Mouse (Mus musculus) midbrain, embryonic 11.5 days (tissue): ENCODE measurements at regions not wholly inside any gene's neighbourhood (a gene's known extent, or its start where the extent isn't known, plus 50 kb on each side); places are given as distances from the start of the nearest gene placed in this dataset.

Experiments
- ATAC-seq: fragments of 200-750 bp; cut with Nextera tagmentation; 2 replicates; pipeline ENCODE4 v1.8.0; 2017; ENCODE audit warnings: moderate TSS enrichment, moderate library complexity; ENCODE audit not compliant: low FRiP score
- DNase-seq: peaks from one replicate; pipeline ENCODE4 v3.0.0; 2015; ENCODE audit warnings: low spot score; ENCODE audit errors: missing footprints
- H3K27ac ChIP-seq: fragments of 300-500 bp; sonication (generic); 2 replicates; pipeline ENCODE4 v1.5.1; 2014; ENCODE audit warnings: low read depth, low read length
- H3K27me3 ChIP-seq: fragments of 300-500 bp; sonication (generic); 2 replicates; pipeline ENCODE4 v1.6.1; 2014; ENCODE audit warnings: mild to moderate bottlenecking, low read length, moderate library complexity, mixed read lengths; ENCODE audit not compliant: control insufficient read depth, insufficient read depth
- H3K36me3 ChIP-seq: fragments of 300-500 bp; sonication (generic); 2 replicates; pipeline ENCODE4 v1.6.1; 2014; ENCODE audit warnings: mild to moderate bottlenecking, low read length, moderate library complexity, mixed read lengths; ENCODE audit not compliant: control insufficient read depth, insufficient read depth
- H3K4me1 ChIP-seq: fragments of 300-500 bp; sonication (generic); 2 replicates; pipeline ENCODE4 v1.6.1; 2014; ENCODE audit warnings: low read length; ENCODE audit not compliant: control insufficient read depth, insufficient read depth
- H3K4me2 ChIP-seq: fragments of 300-500 bp; sonication (generic); 2 replicates; pipeline ENCODE4 v1.6.1; 2014; ENCODE audit warnings: mild to moderate bottlenecking, moderate library complexity
- H3K4me3 ChIP-seq: fragments of 300-500 bp; sonication (generic); 2 replicates; pipeline ENCODE4 v1.5.1; 2014; ENCODE audit warnings: low read depth, low read length
- H3K9ac ChIP-seq: fragments of 300-500 bp; sonication (generic); 2 replicates; pipeline ENCODE4 v1.6.1; 2014; ENCODE audit warnings: low read length
- H3K9me3 ChIP-seq: fragments of 300-500 bp; sonication (generic); 2 replicates; pipeline ENCODE4 v1.6.1; 2016; ENCODE audit warnings: low read length; ENCODE audit not compliant: control insufficient read depth
- WGBS: fragments of 180-500 bp; shearing (Covaris S2); extraction: QIAGEN DNeasy Blood & Tissue Kit; methylation state at CpG from one replicate; pipeline ENCODE4 v1.1.7; 2014; 5-methylcytosine and 5-hydroxymethylcytosine counted together

- no peak overlapping the region for H3K27ac ChIP-seq
- DNase-seq, result no peak
- no peaks in the 10 kb centered on the region for H3K4me1 ChIP-seq
- no peak overlapping the region for H3K4me2 ChIP-seq
- H3K36me3 ChIP-seq, result no peaks in the 10 kb centered on the region
- H3K9ac ChIP-seq, result no peak overlapping the region
- no peaks in the 10 kb centered on the region for H3K9me3 ChIP-seq
- H3K27me3 ChIP-seq, result no peaks in the 10 kb centered on the region
- 81% methylated on average over 4 of the region's 4 CpGs for WGBS
- ATAC-seq, result no peak
- no peak overlapping the region for H3K4me3 ChIP-seq
Observed at GRCm38 (mm10) chr13:52772081-52772480, 157.4 kb downstream of the Auh start.

- Histone ChIP-seq H3K36me3 (no peaks in the 10 kb centered on the region), H3K9ac (no peak overlapping the region), H3K4me2 (no peak overlapping the region), H3K4me3 (no peak overlapping the region), H3K27ac (no peak overlapping the region), H3K27me3 (no peaks in the 10 kb centered on the region), H3K9me3 (no peaks in the 10 kb centered on the region), H3K4me1 (no peaks in the 10 kb centered on the region)
- DNase-seq (no peak), ATAC-seq (no peak)
- WGBS, result 84% methylated on average over 6 of the region's 6 CpGs
Observed at GRCm38 (mm10) chr13:52777396-52778034, 152.0 kb downstream of the Auh start.

DNA sequence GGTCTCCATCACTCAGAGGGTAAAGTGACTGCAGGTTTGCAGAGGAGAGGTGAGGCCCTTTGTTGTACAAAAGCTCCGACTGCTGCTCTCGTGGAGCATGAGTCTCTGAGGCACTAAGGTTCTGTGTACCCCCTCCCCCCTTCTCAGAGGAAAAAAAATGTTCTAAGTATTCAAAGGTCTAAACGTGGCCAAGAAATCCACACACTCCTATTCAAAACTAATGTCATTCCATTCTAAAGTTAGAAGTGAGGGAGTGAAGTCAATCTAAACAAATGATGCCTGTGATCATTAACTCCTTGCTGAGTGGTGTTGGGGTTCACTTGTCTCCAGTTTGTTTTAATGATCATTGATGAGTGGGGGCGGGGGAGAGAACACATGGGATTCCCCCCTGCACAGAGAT lies 150.6 kb downstream of the Auh start:
- Histone ChIP-seq H3K9ac (no peak overlapping the region), H3K36me3 (no peaks in the 10 kb centered on the region), H3K27me3 (no peaks in the 10 kb centered on the region), H3K4me2 (no peak overlapping the region), H3K27ac (no peak overlapping the region), H3K9me3 (no peaks in the 10 kb centered on the region), H3K4me1 (no peaks in the 10 kb centered on the region), H3K4me3 (no peak overlapping the region)
- 58% methylated on average over 4 of the region's 4 CpGs for WGBS
- no peak for DNase-seq
- ATAC-seq, result no peak
